Mouse (Mus musculus) left cerebral cortex, adult 2 months (tissue): ENCODE measurements around the gene Armcx3. TPM values are rescaled to one million over a fixed set of nuclear protein-coding genes. Genes with fewer than 3 reads are reported as not detected.
"Not testable (repeated sequence)": the region's sequence is repeated elsewhere in the genome, so short reads cannot be mapped to it uniquely, and the experiment has no call there.

Source experiments
- DNase-seq, 2 experiments: peaks; one replicate each; pipeline ENCODE4 v3.0.0; 2021 to 2022; ENCODE audit warnings: low spot score in 2 of 2, mixed read lengths in 1 of 2; ENCODE audit errors: extremely low spot score in 1 of 2
- H3K27ac ChIP-seq: fragments of 200-600 bp; 2 replicates; pipeline ENCODE4 v1.8.1; 2022
- H3K4me3 ChIP-seq: fragments of 200-600 bp; 2 replicates; pipeline ENCODE4 v1.8.1; 2022
- CTCF ChIP-seq: fragments of 200-600 bp; IDR thresholded peaks from 2 replicates; pipeline ENCODE4 v1.8.1; 2022; ENCODE audit warnings: antibody characterized with exemption, mild to moderate bottlenecking, moderate library complexity
- intact Hi-C: fragments of 180-260 bp; cut with DNase I; formaldehyde crosslinking; loops from one replicate; pipeline ENCODE4 v1.15.1; 2025
- microRNA-seq, 2 experiments: library from miRNA; unstranded; fragments of <30 nt; microRNA quantifications; one replicate each; pipeline ENCODE4 v1.2.0; 2021
- total RNA-seq, 2 experiments: library from RNA; stranded (reverse); gene quantifications; 2 replicates each; pipeline ENCODE4 v1.2.3; 2021

The Armcx3 gene
- total RNA-seq, 2 experiments from 2014 or later: 73.0 to 79.6 TPM

DNA sequence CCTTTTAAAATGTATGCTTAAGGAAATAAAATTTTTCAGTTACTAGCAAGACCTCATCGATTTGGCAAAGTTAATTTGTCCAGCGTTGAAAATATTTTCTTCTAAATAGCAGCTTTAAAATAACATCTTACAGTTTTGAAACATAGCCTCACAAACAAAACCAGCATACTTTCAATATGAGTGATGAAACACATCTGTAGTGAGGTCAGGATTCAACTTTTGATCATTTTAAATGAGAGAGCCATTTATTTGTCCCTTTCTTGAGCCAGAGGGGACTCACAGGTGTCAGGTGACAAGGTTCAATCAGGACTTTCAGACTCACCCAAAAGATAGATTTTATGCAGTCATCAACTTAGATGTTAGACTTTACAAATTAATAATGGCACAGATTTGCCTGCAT lies 4.5 kb upstream of the Armcx3 start:
- TF ChIP-seq CTCF: no peak
- H3K4me3 ChIP-seq: no peak overlapping the region
- DNase-seq: no peak
- intact Hi-C loops: loop anchor here (5.0 kb wide), 1 partner anchor 55 kb away; the partner anchor contains the start of gene Armcx2
- H3K27ac ChIP-seq: no peak overlapping the region

DNA sequence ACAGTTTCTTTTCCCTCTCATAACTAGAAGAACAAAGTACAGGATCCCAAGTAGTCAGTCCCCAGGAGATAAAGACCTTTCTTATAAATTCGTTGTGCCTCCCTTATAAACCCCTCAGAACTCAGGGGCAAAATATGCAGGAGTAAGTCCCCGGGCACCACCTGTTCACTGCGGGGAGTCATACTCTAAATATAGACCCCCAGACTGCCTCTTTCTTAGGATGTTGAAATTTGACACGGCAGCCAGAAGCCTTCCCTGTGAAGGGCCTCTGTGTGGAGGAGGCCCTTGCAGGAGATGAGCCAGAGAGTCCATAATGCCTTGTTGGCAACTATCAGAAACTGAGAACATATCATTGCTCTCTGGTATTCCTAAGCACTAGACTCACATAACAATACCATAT lies 3.8 kb upstream of the Armcx3 start:
- no peak for TF ChIP-seq CTCF
- intact Hi-C loops: loop anchor here (5.0 kb wide), 1 partner anchor 55 kb away; the partner anchor contains the start of gene Armcx2
- Histone ChIP-seq H3K4me3 (no peak overlapping the region), H3K27ac (no peak overlapping the region)
- no peak for DNase-seq

DNA sequence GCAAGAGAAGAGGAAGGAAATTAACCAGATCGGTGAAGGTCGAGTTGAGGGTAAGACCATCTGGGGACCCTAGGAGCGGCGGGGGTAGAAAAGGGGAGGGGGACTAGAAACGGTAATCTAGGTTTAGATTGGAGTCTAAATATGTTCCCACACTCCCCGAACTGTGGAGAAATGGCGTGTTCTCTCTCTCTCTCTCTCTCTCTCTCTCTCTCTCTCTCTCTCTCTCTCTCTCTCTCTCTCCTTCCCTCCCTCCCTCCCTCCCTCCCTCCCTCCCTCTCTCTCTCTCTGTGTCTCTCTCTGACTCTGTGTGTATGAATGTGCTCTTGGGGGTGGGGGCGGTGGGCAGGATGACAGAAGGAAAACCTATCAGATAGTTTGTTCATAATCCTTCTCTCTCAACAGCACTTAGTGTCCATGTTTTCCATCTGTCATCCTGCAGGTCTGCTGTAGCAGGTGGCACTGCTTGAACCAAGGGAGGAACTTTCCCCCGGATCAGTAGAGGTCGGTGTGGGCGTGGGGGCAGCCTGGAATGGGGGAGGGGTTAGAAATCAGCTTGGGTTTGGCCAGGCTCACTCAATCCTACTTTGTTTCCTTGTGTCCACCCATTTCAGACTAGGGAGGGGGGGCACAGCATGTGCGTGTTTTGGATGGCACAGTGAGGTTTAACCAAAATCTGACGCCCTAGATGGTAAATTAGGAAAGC lies 1.0 kb downstream of the Armcx3 start:
- DNase-seq: no peak
- Histone ChIP-seq H3K4me3 (peak overlapping the region; percentile 65), H3K27ac (peak overlapping the region; percentile 65)
- intact Hi-C loops: no loop called here
- no peak for TF ChIP-seq CTCF

DNA sequence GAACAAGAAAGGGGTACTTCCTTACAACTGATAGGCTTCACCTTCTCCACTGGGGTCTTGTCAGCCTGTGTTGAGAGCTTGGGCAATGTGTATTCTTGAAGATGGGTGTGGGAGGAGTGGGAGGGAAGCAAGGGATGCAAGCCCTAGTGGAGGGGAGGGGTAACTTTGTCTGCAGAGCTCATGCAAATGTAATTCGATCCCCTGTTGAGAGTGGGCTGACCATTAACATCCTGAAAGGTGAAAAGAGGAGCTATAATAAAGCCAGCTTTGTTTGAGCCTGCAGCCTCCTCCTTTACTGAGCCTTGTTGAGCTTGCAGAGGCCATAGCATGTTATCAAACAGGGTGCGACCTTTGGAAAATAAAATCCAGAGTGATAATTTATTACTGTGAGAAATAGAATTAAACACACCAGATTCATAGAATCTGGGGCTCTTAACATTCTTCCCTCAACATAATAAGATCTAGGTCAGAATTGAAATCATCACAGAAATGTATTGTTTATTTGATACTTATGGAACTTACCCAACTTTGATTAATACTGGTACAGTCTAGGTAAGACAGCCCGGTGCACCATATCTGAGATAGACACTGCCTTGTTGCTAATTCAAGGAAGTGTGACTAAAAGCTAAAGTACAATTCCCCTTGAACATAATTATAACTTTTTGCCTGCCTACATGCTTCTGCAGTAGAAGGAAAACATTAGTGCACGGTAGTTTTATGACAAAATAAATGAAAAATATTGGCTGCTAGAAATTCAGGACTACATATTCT lies 7.2 kb downstream of the Armcx3 start:
- H3K4me3 ChIP-seq, intact Hi-C loops, H3K27ac ChIP-seq, DNase-seq: not testable (repeated sequence)

DNA sequence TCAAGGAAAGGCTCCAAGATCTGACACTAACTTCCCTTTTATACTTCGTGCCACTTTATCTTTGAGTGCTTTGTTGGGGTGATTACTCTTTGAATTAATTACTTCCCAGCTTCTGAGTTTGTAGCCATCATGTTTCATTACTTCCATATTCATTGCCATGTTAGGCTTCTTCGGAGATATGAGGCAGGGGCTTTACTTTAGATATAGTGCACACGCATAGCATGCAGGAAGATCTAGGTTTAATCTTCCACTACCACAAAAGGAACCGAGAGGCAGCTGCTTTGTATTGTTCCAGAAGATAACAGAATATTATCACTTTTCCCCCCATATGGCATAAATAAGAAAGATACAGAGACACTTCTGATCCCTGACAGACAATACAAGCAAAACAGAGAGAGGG lies 31.3 kb downstream of the Armcx3 start:
- Histone ChIP-seq H3K4me3 (no peak overlapping the region), H3K27ac (no peak overlapping the region)
- no peak for TF ChIP-seq CTCF
- no peak for DNase-seq
- intact Hi-C loops: no loop called here

DNA sequence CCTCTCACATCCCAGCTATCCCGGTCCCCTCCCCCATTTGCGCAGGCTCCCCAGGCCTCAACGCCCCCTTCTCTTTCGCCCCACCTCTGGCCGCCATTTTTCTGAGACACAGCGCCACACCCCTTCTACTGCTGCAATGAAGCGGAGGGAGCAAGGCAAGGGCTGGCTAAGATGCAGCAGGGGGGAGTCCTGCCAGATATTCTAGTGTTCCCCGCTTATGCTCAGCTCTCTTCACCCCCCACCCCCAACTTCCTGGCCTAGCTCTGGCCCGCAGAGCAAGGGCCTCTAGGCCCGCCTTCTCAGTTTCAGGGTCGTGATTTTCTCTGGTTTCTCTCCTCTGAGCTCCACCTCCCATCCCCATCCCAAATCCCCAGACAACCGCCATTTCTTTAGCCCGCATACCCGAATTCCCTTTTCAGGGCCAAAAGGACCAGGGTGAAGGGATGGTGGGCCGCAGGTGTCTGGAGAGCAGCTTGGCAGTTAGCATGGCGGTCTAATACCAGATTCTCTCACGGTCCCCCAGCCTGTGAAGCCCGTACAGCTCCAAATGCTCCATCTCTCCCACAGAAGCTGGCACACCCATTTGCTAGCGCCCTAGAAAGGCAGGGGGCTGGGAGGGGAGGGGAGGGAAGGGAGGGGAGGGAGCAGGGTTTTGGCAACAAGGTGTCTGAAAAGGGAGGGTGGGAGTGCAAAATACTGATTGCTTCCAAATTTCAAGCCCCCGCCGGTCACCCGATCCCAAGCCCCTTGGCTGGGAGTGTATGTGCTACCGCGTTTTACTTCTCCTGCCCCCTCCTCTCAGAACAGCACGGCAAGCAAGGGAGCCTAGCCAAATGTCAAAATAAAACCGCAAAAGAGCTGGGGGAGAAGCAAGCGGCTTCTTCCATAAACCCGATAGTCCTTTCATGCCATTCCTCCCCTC lies 51.7 kb downstream of the Armcx3 start:
- TF ChIP-seq CTCF: no peak
- H3K4me3 ChIP-seq: peak overlapping the region; percentile 57
- intact Hi-C loops: loop anchor here (5.0 kb wide), 2 partner anchors 56 to 196 kb away; partner anchors contain the start of gene Armcx6
- peak overlapping the region; percentile 77 for H3K27ac ChIP-seq
- DNase-seq: peak; percentile 26 to 43

DNA sequence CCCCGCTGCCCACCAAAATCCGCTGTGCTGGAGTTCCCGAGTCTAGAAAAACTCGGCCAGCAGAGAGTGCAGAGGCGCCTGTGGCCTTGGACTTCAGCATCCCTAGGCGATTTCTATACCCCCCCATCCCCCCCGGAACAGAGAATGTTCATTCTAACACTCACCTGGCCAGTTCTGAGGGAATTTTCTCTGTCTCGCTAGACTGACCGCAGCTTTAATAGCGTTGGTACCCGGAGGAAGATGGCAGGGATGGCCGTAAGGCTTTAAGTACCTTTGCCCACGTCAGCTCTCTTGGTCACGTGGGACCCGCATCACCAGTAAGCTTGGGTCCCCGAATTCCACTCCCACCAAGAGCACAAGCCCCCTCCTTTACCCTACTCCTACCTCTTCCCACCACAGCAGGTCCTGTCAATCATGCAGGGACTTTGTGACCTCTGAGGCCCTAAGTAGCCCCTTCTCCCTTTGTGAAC lies 52.4 kb downstream of the Armcx3 start, which contains the start of gene Armcx2:
Gene Armcx2 (minus strand): TSS at position 467 of the 470 bp plus-strand sequence.
- intact Hi-C loops: loop anchor here (5.0 kb wide), 2 partner anchors 56 to 196 kb away; partner anchors contain the start of gene Armcx6
- Histone ChIP-seq H3K27ac (peak within 1 kb of the TSS; percentile 77), H3K4me3 (peak within 1 kb of the TSS; percentile 57)
- no peak for TF ChIP-seq CTCF
- peak; percentile 39 to 56 for DNase-seq

Small RNAs within 50 kb of the gene (microRNA-seq; reads per million reads assigned to microRNA genes)
- gene Mir7093: 0 to 1.2 reads per million in 2 experiments

Other genes starting within 250 kb of the Armcx3 start
- 10 to 100 TPM; 14.7 to 16.7 TPM for gene Timm8a1, start 214.7 kb upstream of the Armcx3 start, total RNA-seq
- under 1 TPM; 0.44 to 0.91 TPM for gene Btk, start 173.0 kb upstream of the Armcx3 start, total RNA-seq
- gene Rpl36a, start 170.9 kb upstream of the Armcx3 start, total RNA-seq: 100 to 1,000 TPM; 104 to 106 TPM
- gene Gla, start 155.5 kb upstream of the Armcx3 start, total RNA-seq: 10 to 100 TPM; 11.0 to 12.2 TPM
- 100 to 1,000 TPM; 149 to 161 TPM for gene Hnrnph2, start 155.4 kb upstream of the Armcx3 start, total RNA-seq
- gene Armcx4, start 70.1 kb upstream of the Armcx3 start, total RNA-seq: 10 to 100 TPM; 35.8 to 40.8 TPM
- gene Armcx1, start 38.6 kb upstream of the Armcx3 start, total RNA-seq: 10 to 100 TPM; 62.9 to 69.8 TPM
- gene Armcx6, start 5.2 kb upstream of the Armcx3 start, total RNA-seq: 1 to 10 TPM; 5.2 to 5.5 TPM
- 10 to 100 TPM; 76.6 to 82.7 TPM for gene Armcx2, start 52.6 kb downstream of the Armcx3 start, total RNA-seq
- not detected for gene Nxf2, start 208.2 kb downstream of the Armcx3 start, total RNA-seq